Mouse (Mus musculus) limb, embryonic 13.5 days (tissue): ENCODE data around the gene Tgfbrap1. TPM values are rescaled to one million over a fixed set of nuclear protein-coding genes. Genes with fewer than 3 reads are reported as not detected.
"Not testable (repeated sequence)": the region's sequence is repeated elsewhere in the genome, so short reads cannot be mapped to it uniquely, and the experiment has no call there.

Experiments used
- ATAC-seq: fragments of 200-750 bp; cut with Nextera tagmentation; 2 replicates; pipeline ENCODE4 v1.8.0; 2017; ENCODE audit warnings: low read depth, moderate number of reproducible peaks, moderate TSS enrichment; ENCODE audit not compliant: low FRiP score
- H3K27ac ChIP-seq: fragments of 300-500 bp; sonication (generic); 2 replicates; pipeline ENCODE4 v1.5.1; 2015; ENCODE audit warnings: inconsistent platforms, mild to moderate bottlenecking, moderate library complexity
- H3K27me3 ChIP-seq: fragments of 300-500 bp; sonication (generic); 2 replicates; pipeline ENCODE4 v1.6.1; 2015; ENCODE audit warnings: mild to moderate bottlenecking, inconsistent platforms
- H3K36me3 ChIP-seq: fragments of 300-500 bp; sonication (generic); 2 replicates; pipeline ENCODE4 v1.6.1; 2015; ENCODE audit warnings: inconsistent platforms, mild to moderate bottlenecking, moderate library complexity
- H3K4me1 ChIP-seq: fragments of 300-500 bp; sonication (generic); 2 replicates; pipeline ENCODE4 v1.6.1; 2015; ENCODE audit warnings: inconsistent platforms
- H3K4me2 ChIP-seq: fragments of 300-500 bp; sonication (generic); replicated peaks from 2 replicates; pipeline ENCODE4 v1.6.1; 2015; ENCODE audit warnings: inconsistent platforms, mild to moderate bottlenecking, moderate library complexity
- H3K4me3 ChIP-seq: fragments of 300-500 bp; sonication (generic); 2 replicates; pipeline ENCODE4 v1.5.1; 2015; ENCODE audit warnings: moderate library complexity, mild to moderate bottlenecking, inconsistent platforms
- H3K9ac ChIP-seq: fragments of 300-500 bp; sonication (generic); 2 replicates; pipeline ENCODE4 v1.6.1; 2015; ENCODE audit warnings: mild to moderate bottlenecking, inconsistent platforms
- H3K9me3 ChIP-seq: fragments of 300-500 bp; sonication (generic); 2 replicates; pipeline ENCODE4 v1.6.1; 2016; ENCODE audit warnings: inconsistent platforms
- WGBS: fragments of 180-500 bp; shearing (Covaris S2); methylation state at CpG from one replicate; pipeline ENCODE4 v1.1.7; 2015; 5-methylcytosine and 5-hydroxymethylcytosine counted together
- polyA plus RNA-seq: library from polyadenylated mRNA; unstranded; fragments of >200 nt; fragmentation: Nextera tagmentation; extraction: Ambion mirVana; gene quantifications from 2 replicates; pipeline ENCODE4 v1.2.1, GENCODE M21; 2015

Tgfbrap1 gene
- polyA plus RNA-seq, 1 experiment from 2014 or later = 12.2 TPM

GRCm38 (mm10) chr1:43065615-43066310, 32.7 kb downstream of the Tgfbrap1 start:
- Histone ChIP-seq H3K9ac (no peak overlapping the region), H3K36me3 (peaks cover 62% of the 10 kb centered on the region), H3K27me3 (no peaks in the 10 kb centered on the region), H3K4me3 (no peak overlapping the region), H3K4me2 (no peak overlapping the region), H3K4me1 (no peaks in the 10 kb centered on the region), H3K27ac (no peak overlapping the region), H3K9me3 (no peaks in the 10 kb centered on the region)
- WGBS = 46% methylated on average over 9 of the region's 9 CpGs
- ATAC-seq = peak; percentile 87; the same call in 1 of the 2 replicates

GRCm38 (mm10) chr1:43051903-43052302, 46.5 kb downstream of the Tgfbrap1 start:
- ATAC-seq = no peak
- WGBS = 94% methylated on average over 5 of the region's 5 CpGs
- H3K36me3 ChIP-seq = peaks cover 75% of the 10 kb centered on the region

GRCm38 (mm10) chr1:43047811-43048210, 50.6 kb downstream of the Tgfbrap1 start:
- 86% methylated on average over 10 of the region's 10 CpGs for WGBS
- no peak for ATAC-seq
- Histone ChIP-seq H3K27me3 (no peaks in the 10 kb centered on the region), H3K9ac (no peak overlapping the region), H3K9me3 (no peaks in the 10 kb centered on the region), H3K4me3 (no peak overlapping the region), H3K4me1 (peaks cover 5% of the 10 kb centered on the region; the same call in 1 of the 2 replicates), H3K4me2 (no peak overlapping the region), H3K27ac (no peak overlapping the region), H3K36me3 (peaks cover 40% of the 10 kb centered on the region)

More at GRCm38 (mm10) chr1:43051903-43052302, 46.5 kb downstream of the Tgfbrap1 start:
- Histone ChIP-seq H3K4me1 (no peaks in the 10 kb centered on the region), H3K9me3 (no peaks in the 10 kb centered on the region), H3K9ac (no peak overlapping the region), H3K27ac (no peak overlapping the region), H3K27me3 (no peaks in the 10 kb centered on the region), H3K4me2 (no peak overlapping the region), H3K4me3 (no peak overlapping the region)

- no peak overlapping the region for H3K9ac ChIP-seq
- no peak overlapping the region for H3K4me3 ChIP-seq
- H3K27ac ChIP-seq = no peak overlapping the region
- peaks cover 5% of the 10 kb centered on the region; the same call in 1 of the 2 replicates for H3K4me1 ChIP-seq
- no peak for ATAC-seq
- no peaks in the 10 kb centered on the region for H3K27me3 ChIP-seq
- peaks cover 36% of the 10 kb centered on the region for H3K36me3 ChIP-seq
- H3K9me3 ChIP-seq = no peaks in the 10 kb centered on the region
- H3K4me2 ChIP-seq = no peak overlapping the region
- WGBS = 83% methylated on average over 2 of the region's 2 CpGs
These were observed 51.4 kb downstream of the Tgfbrap1 start for GRCm38 (mm10) chr1:43046990-43047389.

- no peak overlapping the region for H3K27ac ChIP-seq
- no peaks in the 10 kb centered on the region for H3K9me3 ChIP-seq
- ATAC-seq = no peak
- H3K36me3 ChIP-seq = peaks cover 20% of the 10 kb centered on the region
- no peak overlapping the region for H3K4me2 ChIP-seq
- H3K4me1 ChIP-seq = peaks cover 5% of the 10 kb centered on the region; the same call in 1 of the 2 replicates
- H3K4me3 ChIP-seq = no peak overlapping the region
- WGBS = 23% methylated on average over 14 of the region's 14 CpGs
- H3K27me3 ChIP-seq = no peaks in the 10 kb centered on the region
- H3K9ac ChIP-seq = no peak overlapping the region
These were observed 53.0 kb downstream of the Tgfbrap1 start for GRCm38 (mm10) chr1:43045204-43045982.

GRCm38 (mm10) chr1:43042271-43042670, 56.2 kb downstream of the Tgfbrap1 start:
- Histone ChIP-seq H3K4me1 (peaks cover 5% of the 10 kb centered on the region; the same call in 1 of the 2 replicates), H3K27me3 (no peaks in the 10 kb centered on the region), H3K4me3 (no peak overlapping the region), H3K9ac (no peak overlapping the region), H3K36me3 (no peaks in the 10 kb centered on the region), H3K9me3 (no peaks in the 10 kb centered on the region), H3K4me2 (no peak overlapping the region), H3K27ac (no peak overlapping the region)
- 68% methylated on average over 6 of the region's 6 CpGs for WGBS
- no peak for ATAC-seq

- ATAC-seq = no peak
- Histone ChIP-seq H3K9ac (no peak overlapping the region), H3K4me3 (no peak overlapping the region), H3K36me3 (no peaks in the 10 kb centered on the region), H3K27me3 (no peaks in the 10 kb centered on the region), H3K9me3 (no peaks in the 10 kb centered on the region), H3K27ac (no peak overlapping the region), H3K4me2 (no peak overlapping the region), H3K4me1 (no peaks in the 10 kb centered on the region)
- 84% methylated on average over 7 of the region's 7 CpGs for WGBS
These were observed 62.4 kb downstream of the Tgfbrap1 start for GRCm38 (mm10) chr1:43036014-43036413.

- not testable (repeated sequence) for H3K4me2 ChIP-seq, H3K9me3 ChIP-seq, H3K9ac ChIP-seq, H3K27ac ChIP-seq, H3K4me1 ChIP-seq, H3K4me3 ChIP-seq, H3K36me3 ChIP-seq, ATAC-seq, H3K27me3 ChIP-seq
- WGBS = 83% methylated on average over 7 of the region's 7 CpGs
These were observed 83.2 kb downstream of the Tgfbrap1 start for GRCm38 (mm10) chr1:43015153-43015685.

- H3K4me2 ChIP-seq = no peak overlapping the region
- H3K9me3 ChIP-seq = no peaks in the 10 kb centered on the region
- H3K27ac ChIP-seq = no peak overlapping the region
- H3K27me3 ChIP-seq = no peaks in the 10 kb centered on the region
- ATAC-seq = no peak
- H3K4me1 ChIP-seq = no peaks in the 10 kb centered on the region
- H3K4me3 ChIP-seq = no peak overlapping the region
- H3K36me3 ChIP-seq = no peaks in the 10 kb centered on the region
- WGBS = 52% methylated on average over 4 of the region's 4 CpGs
- no peak overlapping the region for H3K9ac ChIP-seq
These were observed 88.0 kb downstream of the Tgfbrap1 start for GRCm38 (mm10) chr1:43010461-43010860.

GRCm38 (mm10) chr1:43006524-43006923, 91.9 kb downstream of the Tgfbrap1 start:
- H3K4me2 ChIP-seq = no peak overlapping the region
- H3K36me3 ChIP-seq = no peaks in the 10 kb centered on the region

GRCm38 (mm10) chr1:43006051-43006514, 92.4 kb downstream of the Tgfbrap1 start:
- Histone ChIP-seq H3K9ac (no peak overlapping the region), H3K9me3 (no peaks in the 10 kb centered on the region), H3K4me2 (peak overlapping the region; percentile 28; the same call in 1 of the 2 replicates), H3K4me1 (no peaks in the 10 kb centered on the region), H3K27ac (no peak overlapping the region), H3K27me3 (no peaks in the 10 kb centered on the region), H3K36me3 (no peaks in the 10 kb centered on the region), H3K4me3 (no peak overlapping the region)
- no peak for ATAC-seq
- WGBS = 49% methylated on average over 13 of the region's 13 CpGs

More at GRCm38 (mm10) chr1:43006524-43006923, 91.9 kb downstream of the Tgfbrap1 start:
- Histone ChIP-seq H3K9ac (no peak overlapping the region), H3K27ac (no peak overlapping the region), H3K27me3 (no peaks in the 10 kb centered on the region), H3K4me3 (no peak overlapping the region), H3K4me1 (no peaks in the 10 kb centered on the region), H3K9me3 (no peaks in the 10 kb centered on the region)
- 78% methylated on average over 4 of the region's 4 CpGs for WGBS
- no peak for ATAC-seq
